Mouse (Mus musculus): Measurements from ENCODE around the gene Tdpoz2. TPM values are rescaled to one million over a fixed set of nuclear protein-coding genes. Genes with fewer than 3 reads are reported as not detected.

The Tdpoz2 gene
- polyA plus RNA-seq, 1 experiment from 2014 or later: not detected

Other genes starting within 250 kb of the Tdpoz2 start
- 3.4 and 4.2 TPM in 2 replicates for gene Tchh, start 210.4 kb downstream of the Tdpoz2 start, polyA plus RNA-seq (2014; fragmentation: Nextera tagmentation; extraction: Ambion mirVana)
- gene Tchhl1, start 183.9 kb downstream of the Tdpoz2 start, polyA plus RNA-seq (2014; fragmentation: Nextera tagmentation; extraction: Ambion mirVana): 0.18 TPM in 1 of 2 replicates, not detected in the other
- gene S100a11, start 132.2 kb downstream of the Tdpoz2 start, polyA plus RNA-seq (2014; fragmentation: Nextera tagmentation; extraction: Ambion mirVana): 1,533 and 1,735 TPM in 2 replicates
- 687 and 752 TPM in 2 replicates for gene S100a10, start 97.6 kb downstream of the Tdpoz2 start, polyA plus RNA-seq (2014; fragmentation: Nextera tagmentation; extraction: Ambion mirVana)
- not detected in 2 replicates for gene Tdpoz1, start 23.6 kb upstream of the Tdpoz2 start, polyA plus RNA-seq (2014; fragmentation: Nextera tagmentation; extraction: Ambion mirVana)
- gene Gm37596, start 40.4 kb upstream of the Tdpoz2 start, polyA plus RNA-seq (2014; fragmentation: Nextera tagmentation; extraction: Ambion mirVana): not detected in 2 replicates
- not detected in 2 replicates for gene Gm5773, start 120.3 kb upstream of the Tdpoz2 start, polyA plus RNA-seq (2014; fragmentation: Nextera tagmentation; extraction: Ambion mirVana)
- gene Tdpoz4, start 143.7 kb upstream of the Tdpoz2 start, polyA plus RNA-seq (2014; fragmentation: Nextera tagmentation; extraction: Ambion mirVana): not detected in 2 replicates
- not detected in 2 replicates for gene Tdpoz3, start 173.3 kb upstream of the Tdpoz2 start, polyA plus RNA-seq (2014; fragmentation: Nextera tagmentation; extraction: Ambion mirVana)